Mouse (Mus musculus) spleen, embryonic (tissue): ENCODE measurements at regions not wholly inside any gene's neighbourhood (a gene's known extent, or its start where the extent isn't known, plus 50 kb on each side); places are given as distances from the start of the nearest gene placed in this dataset.

Source experiments
- CTCF ChIA-PET: fragments of 350-600 bp; sonication (Branson Sonifier 250); formaldehyde crosslinking; loops from one replicate; lab custom pipeline; 2022; lab: Charles Lee

GRCm38 (mm10) chr4:68179551-68179950 lies 774.6 kb downstream of the Brinp1 start:
- CTCF ChIA-PET: no interaction called here

DNA sequence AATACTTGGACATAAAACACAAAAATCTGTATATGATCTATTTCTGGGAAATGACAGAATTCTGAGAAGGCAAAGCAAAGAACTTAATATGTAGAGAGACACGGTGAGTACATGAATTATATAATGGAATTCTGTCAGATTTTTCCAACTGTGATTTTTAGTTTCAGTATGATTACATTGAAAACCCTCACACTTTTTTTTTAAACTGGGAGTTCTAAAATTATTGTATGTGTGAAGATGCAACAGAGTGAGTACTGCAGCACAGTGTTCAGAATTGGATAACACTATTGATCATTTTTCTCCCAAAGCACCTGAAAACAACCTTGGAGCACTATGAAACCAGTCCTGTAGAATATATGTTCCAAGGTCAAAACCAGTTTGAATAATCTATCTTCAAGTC lies 797.7 kb downstream of the Brinp1 start:
- CTCF ChIA-PET: no interaction called here

GRCm38 (mm10) chr4:68148483-68149069 lies 805.6 kb downstream of the Brinp1 start:
- CTCF ChIA-PET: interaction anchor here (0.6 kb wide), 1 partner anchor 1155 kb away, joined by 4 read pairs; no protein-coding TSS in a partner anchor

- CTCF ChIA-PET: no interaction called here
Observed at GRCm38 (mm10) chr4:68128124-68128523, 826.1 kb downstream of the Brinp1 start.

DNA sequence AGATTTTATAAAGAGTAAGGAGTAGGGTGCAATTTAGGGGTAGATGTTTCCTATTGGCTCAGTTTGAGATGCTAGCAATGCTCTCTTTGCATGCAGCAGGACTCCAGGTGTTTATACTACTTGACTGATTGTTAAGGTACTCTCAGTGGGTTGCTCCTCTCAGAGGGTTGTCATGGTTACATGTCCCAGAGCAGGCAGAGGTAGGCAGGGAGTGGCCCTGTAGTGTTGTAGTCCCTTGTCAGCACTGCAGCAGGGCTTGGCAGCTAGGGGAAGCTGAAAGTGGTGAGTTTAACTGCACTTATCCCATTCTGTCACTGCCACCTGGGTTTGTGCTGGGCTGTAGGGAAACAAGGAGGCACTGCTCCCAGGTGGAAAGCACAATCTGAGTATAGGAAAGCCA lies 839.7 kb downstream of the Brinp1 start:
- CTCF ChIA-PET: no interaction called here

DNA sequence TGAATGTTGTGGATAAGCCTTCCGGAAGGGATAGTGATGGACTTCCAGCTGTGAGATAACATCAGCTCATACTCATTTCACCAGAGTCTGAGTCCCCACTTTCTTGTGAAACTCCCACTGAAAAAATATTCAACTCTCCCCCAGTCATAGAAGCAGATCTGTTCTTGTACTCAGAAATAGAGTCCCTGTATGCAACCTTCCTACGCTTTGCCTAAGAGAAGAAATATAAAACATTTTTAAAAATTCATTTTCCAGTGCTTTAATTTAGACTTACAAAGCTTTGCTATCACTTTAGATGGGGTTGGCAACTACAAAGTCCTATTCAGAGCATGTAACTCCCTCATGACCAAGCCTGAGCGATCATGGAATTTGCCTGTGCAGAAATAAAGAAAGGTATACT lies 868.9 kb downstream of the Brinp1 start:
- CTCF ChIA-PET: no interaction called here

- CTCF ChIA-PET: no interaction called here
Observed at GRCm38 (mm10) chr4:68056813-68057578, 897.2 kb downstream of the Brinp1 start.

GRCm38 (mm10) chr4:68022891-68023303 lies 931.3 kb downstream of the Brinp1 start:
- CTCF ChIA-PET: no interaction called here

GRCm38 (mm10) chr4:68011371-68011770 lies 942.8 kb downstream of the Brinp1 start:
- CTCF ChIA-PET: no interaction called here

DNA sequence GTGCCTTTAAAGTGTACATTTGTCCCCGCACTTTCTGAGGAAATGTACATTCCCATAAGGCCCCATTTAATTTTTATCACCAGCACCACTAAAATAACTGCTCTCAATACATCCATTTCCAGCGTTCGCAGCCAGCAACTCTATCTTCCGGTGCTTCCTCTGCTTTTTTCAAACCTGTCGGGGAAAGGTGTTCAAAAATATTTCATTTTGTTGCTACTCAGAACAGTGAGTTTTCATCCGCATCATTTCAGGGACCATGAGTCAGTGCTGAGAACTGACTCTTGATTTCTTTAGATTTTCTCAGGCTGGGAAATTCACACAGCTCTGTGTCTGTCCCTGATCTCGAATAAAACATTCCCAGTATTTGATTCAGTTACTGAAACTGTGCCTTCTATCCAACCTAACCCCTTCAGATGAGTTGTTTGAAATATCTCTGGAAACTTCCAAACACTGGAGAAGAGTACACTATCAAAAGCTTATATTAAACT lies 959.4 kb downstream of the Brinp1 start:
- CTCF ChIA-PET: no interaction called here

- CTCF ChIA-PET: no interaction called here
Observed at GRCm38 (mm10) chr4:67963456-67963855, 990.7 kb downstream of the Brinp1 start.

DNA sequence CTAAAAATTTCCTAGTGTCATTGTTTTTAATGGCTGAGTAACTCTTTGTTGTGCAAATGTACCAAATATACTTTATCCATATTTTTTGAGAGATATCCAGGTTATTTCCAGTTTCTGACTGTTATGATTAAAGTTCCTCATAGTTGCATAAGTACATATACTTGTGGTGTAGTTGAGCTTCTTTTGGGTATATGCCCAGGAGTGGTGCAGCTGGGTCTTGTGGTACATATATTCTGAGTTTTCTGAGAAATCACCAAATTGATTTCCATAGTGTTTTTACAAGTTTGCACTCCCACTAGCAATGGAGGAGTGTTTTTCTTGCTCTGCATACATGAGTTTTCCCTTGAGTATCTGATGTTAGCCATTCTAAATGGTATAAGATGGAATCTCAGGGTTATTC lies 1006.2 kb downstream of the Brinp1 start:
- CTCF ChIA-PET: no interaction called here

- CTCF ChIA-PET: no interaction called here
Observed at GRCm38 (mm10) chr4:67932481-67932880, 1021.7 kb downstream of the Brinp1 start.

DNA sequence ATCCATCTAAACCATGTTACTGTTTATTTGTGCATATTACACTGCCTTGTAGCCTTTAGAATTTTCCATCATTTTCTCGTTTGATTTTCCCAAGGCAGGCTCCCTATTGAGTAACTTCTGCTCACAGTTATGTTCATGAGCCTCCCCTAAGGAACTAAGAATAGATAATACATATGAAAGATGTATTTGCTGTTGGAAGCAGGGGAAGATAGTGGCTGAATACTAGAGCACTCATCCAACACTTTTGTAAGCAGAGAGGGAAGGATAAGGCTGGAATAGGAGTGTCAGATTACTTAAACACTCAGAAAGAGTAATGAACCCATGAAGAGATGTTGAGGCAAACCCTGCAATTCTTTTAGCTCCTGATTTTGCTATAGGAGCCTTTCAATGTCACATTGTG lies 1055.1 kb downstream of the Brinp1 start:
- CTCF ChIA-PET: no interaction called here

DNA sequence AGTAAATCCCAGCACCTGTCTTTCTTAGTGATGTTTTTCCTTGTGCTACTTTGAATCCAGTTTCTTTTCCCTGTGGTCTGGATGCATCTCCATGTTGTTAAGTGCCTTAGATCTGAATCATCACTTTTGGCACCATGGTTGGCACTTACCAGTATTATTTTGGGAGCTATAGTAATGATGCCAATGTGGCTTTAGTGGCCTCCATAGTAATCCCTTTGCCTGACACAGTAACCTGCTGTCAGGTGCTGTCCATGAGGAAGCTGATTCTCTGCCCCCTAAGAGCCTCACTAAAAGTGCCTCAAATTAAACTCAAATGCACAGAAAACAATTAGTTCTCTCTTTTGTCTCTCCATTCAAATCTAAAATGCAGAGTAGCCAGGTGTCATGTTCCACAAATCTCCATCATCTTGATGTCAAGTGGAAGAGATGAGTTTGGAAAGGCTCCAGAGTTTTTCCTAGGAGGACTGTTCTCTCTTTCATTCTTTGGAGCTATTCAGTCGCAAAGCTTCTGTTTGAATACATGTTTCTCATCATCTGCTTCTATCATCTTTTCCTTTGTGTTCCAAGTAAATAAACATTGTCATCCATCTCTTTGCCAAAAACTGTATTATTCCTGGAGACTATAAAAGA lies 1062.1 kb downstream of the Brinp1 start:
- CTCF ChIA-PET: no interaction called here

DNA sequence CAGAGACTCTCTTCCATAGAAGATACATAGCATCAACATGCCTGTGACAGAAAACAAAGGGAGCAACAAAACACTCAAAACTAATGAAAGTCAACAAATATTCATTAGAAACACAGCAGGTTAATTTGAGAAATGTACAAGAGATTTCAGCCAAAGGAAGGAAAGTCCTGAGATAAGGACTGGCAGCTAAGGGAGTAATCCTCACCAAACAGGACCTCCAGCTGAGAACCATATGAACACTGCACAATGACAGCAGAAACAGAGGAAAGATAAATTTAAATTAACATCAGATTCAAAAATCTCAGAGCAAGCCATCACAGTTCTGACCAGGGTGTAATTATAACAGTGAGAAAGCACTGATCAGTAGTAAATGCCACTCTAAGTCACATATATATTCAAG lies 1060.6 kb downstream of the Tlr4 start:
- CTCF ChIA-PET: no interaction called here

DNA sequence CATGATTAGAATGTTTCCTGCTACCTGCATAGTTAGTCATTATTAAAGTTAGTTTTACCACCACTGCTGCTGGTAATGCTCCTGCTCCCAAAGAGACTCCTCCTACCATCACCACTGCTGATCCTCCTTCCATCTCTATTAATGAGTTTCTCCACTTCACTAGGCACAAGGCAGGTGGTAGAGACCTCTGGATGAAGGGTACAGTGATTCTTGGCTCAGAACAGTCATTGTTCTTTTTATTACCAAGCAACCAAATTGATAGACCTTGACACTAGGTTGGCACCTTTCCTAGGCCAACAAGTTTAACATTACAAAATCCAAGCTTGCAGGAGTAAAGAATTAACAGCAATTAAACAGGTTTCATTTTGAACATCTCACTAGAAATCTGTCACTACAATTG lies 1057.8 kb downstream of the Tlr4 start:
- CTCF ChIA-PET: no interaction called here

GRCm38 (mm10) chr4:67862218-67862617 lies 1034.8 kb downstream of the Tlr4 start:
- CTCF ChIA-PET: no interaction called here

- CTCF ChIA-PET: no interaction called here
Observed at GRCm38 (mm10) chr4:67861801-67862200, 1034.4 kb downstream of the Tlr4 start.

DNA sequence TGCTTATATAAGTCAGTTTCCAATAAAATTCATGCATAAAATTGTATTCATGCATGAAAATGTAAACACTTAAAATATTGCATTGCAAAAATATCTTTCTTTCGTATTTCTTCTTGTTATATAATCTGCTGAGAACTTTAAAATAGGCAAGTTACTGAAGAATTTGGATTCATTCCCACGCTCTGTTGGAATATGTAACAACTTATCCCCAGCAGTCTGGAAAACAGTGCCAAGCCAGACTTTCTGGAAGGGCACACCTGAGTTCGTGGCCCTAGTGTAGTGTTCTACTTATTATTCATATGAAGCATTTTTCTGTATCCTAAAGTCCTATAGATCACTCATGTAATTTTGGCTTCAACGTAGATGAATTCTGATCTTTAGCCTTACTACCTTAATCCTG lies 1025.6 kb downstream of the Tlr4 start:
- CTCF ChIA-PET: no interaction called here

DNA sequence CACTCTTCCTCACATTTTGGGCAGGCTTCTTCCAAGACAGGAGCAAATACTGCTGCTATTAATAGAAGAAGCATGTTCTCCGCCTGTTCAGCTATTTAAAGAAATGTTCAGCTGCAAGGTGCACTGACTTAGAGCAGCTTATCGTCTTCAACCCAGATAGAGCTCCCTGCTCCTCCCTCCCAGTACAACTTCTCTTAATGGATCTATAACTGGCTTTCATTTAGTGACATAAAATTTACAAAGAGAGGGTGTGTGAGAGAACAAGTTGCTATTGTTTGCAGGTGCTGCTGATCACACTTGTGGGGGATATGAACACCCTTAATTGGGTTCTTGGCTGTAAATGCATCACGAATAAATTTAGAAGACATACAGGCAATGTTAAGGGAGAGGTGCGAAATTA lies 1006.0 kb downstream of the Tlr4 start:
- CTCF ChIA-PET: no interaction called here

DNA sequence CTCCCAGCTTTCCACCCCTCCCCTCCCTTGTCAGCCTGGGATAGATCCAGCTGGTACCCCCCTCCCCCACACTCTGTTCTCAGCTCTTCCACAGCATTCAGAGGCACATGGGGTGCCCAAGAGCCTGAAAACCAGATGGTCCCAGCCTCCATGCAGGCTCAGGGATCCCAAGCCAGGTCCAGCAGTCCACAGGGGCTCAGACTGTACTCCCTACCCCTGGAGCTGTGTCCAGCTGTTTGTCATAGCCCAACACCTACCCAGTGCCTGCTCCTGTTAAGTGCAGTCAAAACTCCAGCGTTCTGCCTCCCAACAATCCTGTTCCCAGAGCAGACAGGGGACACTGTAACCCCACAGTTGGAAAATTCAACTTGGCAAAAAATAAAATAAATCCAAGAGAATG lies 998.1 kb downstream of the Tlr4 start:
- CTCF ChIA-PET: no interaction called here

DNA sequence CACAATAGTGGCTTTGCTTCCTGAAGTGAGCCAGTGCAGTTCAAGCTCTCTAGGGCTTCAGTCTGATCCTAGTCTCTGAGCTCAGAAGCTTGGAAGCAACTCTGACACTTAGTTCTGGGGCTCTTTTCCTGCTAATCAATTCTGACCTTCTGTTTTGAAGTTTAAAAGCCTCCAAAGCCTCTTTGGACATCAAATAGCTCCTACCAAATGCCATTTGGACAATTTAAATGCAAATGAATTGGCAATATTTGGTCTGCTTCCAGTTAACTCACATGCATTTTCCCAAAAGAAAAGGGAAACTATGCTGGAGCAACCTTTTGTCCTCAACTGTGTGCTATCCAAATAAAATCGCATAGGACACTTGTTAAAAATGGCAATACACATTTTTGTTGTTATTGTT lies 968.7 kb downstream of the Tlr4 start:
- CTCF ChIA-PET: no interaction called here
